In genomic region chr7:118841796-118842195, GRCm38 (mm10) we compare ENCODE assay signal across 10 mouse cellular contexts. TPM values are rescaled to one million over a fixed set of nuclear protein-coding genes. Genes with fewer than 3 reads are reported as not detected.
DNase-seq lines count a peak whose midpoint lies in the region; ATAC-seq and TF ChIP-seq lines count a peak whose summit lies in the region.
"Had no signal": no experiment of that assay in that cellular context is flagged by ENCODE, and none has a peak within 500 bp of the region (broad histone marks: within the 10 kb centered on the region; RNA-seq: fewer than 3 reads in every experiment).

No protein-coding gene starts in this region.

- TF ChIP-seq POLR2A in brain, embryonic 14.5 days (IDR thresholded peaks at IDR 0.05; ENCODE audit: borderline replicate concordance, extremely low read depth, insufficient read depth, insufficient read length, poor library complexity, severe bottlenecking) = no peak

- H3K4me1 ChIP-seq in heart, embryonic 14.5 days (ENCODE audit: control insufficient read depth in 2 of 2, insufficient read depth in 2 of 2, low read length in 2 of 2) = 0 out of 4 replicates have a peak, but pooled peaks cover 0 to 4% of the 10 kb centered on the region in 2 experiments
- no peaks in the 10 kb centered on the region for H3K4me1 ChIP-seq in heart, embryonic 11.5 days (ENCODE audit: control insufficient read depth, insufficient read depth, low read length)
- H3K4me1 ChIP-seq: intestine, embryonic 15.5 days had no signal

- H3K27ac ChIP-seq in heart, embryonic 14.5 days (replicated peaks in 1 of 2; ENCODE audit: control insufficient read depth in 1 of 2, insufficient read depth in 1 of 2, low read depth in 2 of 2, low read length in 2 of 2) = peak overlapping the region; percentile 8 to 15; a peak in 1 of 4 replicates
- no peak overlapping the region for H3K27ac ChIP-seq in heart, embryonic 11.5 days (ENCODE audit: low read depth, low read length)
- H3K27ac ChIP-seq: intestine, embryonic 15.5 days had no signal

- peak; percentile 39 for DNase-seq in right cerebral cortex, adult 18-20 months
- DNase-seq in right cerebral cortex, postnatal 10 days (ENCODE audit: low spot score in 2 of 2) = no peak
- peak; percentile 54 for DNase-seq in brain, embryonic 14.5 days (ENCODE audit: low read depth)
- peak; percentile 31 for DNase-seq in telencephalon, adult 2 months (ENCODE audit: low read depth, low spot score)
- DNase-seq in spleen, postnatal 36 days (ENCODE audit: low spot score in 2 of 2) = no peak
- no peak for DNase-seq in right cerebral cortex, postnatal 14 days

- no peaks in the 10 kb centered on the region for H3K9me3 ChIP-seq in heart, embryonic 14.5 days (ENCODE audit: control insufficient read depth, low read length)
- no peaks in the 10 kb centered on the region for H3K9me3 ChIP-seq in heart, embryonic 11.5 days (replicated peaks; ENCODE audit: control insufficient read depth, low read length)
- H3K9me3 ChIP-seq: intestine, embryonic 15.5 days had no signal

- no peak for TF ChIP-seq CTCF in brain, embryonic 14.5 days (IDR thresholded peaks at IDR 0.05; ENCODE audit: borderline replicate concordance, extremely low read depth, insufficient read depth, insufficient read length)

- H3K9ac ChIP-seq in heart, embryonic 14.5 days (ENCODE audit: low read length) = no peak overlapping the region
- no peak overlapping the region for H3K9ac ChIP-seq in heart, embryonic 11.5 days (ENCODE audit: low read depth, low read length)
- H3K9ac ChIP-seq: intestine, embryonic 15.5 days had no signal

- H3K36me3 ChIP-seq in heart, embryonic 14.5 days (ENCODE audit: control insufficient read depth, insufficient read depth, low read length) = peaks cover 99% of the 10 kb centered on the region
- peaks cover 34% of the 10 kb centered on the region for H3K36me3 ChIP-seq in heart, embryonic 11.5 days (ENCODE audit: control insufficient read depth, insufficient read depth, low read length)

- H3K4me3 ChIP-seq in heart, embryonic 14.5 days (ENCODE audit: control insufficient read depth in 1 of 2, insufficient read depth in 1 of 2, low read depth in 1 of 2, low read length in 2 of 2) = no peak overlapping the region
- H3K4me3 ChIP-seq in heart, embryonic 11.5 days (ENCODE audit: low read depth, low read length) = no peak overlapping the region
- H3K4me3 ChIP-seq: erythroblast, embryonic 14.5 days; intestine, embryonic 15.5 days had no signal

- H3K4me2 ChIP-seq in heart, embryonic 14.5 days (ENCODE audit: low read length) = no peak overlapping the region
- H3K4me2 ChIP-seq in heart, embryonic 11.5 days = no peak overlapping the region
- H3K4me2 ChIP-seq: intestine, embryonic 15.5 days had no signal

- H3K27me3 ChIP-seq in heart, embryonic 14.5 days (ENCODE audit: control insufficient read depth, insufficient read depth, low read length) = no peaks in the 10 kb centered on the region
- H3K27me3 ChIP-seq in heart, embryonic 11.5 days (ENCODE audit: control insufficient read depth, insufficient read depth, low read length) = no peaks in the 10 kb centered on the region
- H3K27me3 ChIP-seq: intestine, embryonic 15.5 days had no signal

- 46% methylated on average over 1 of the region's 1 CpGs for WGBS in heart, embryonic 14.5 days
- 48% methylated on average over 1 of the region's 1 CpGs for WGBS in heart, embryonic 11.5 days (ENCODE audit: insufficient replicate concordance)

- no peak for ATAC-seq in heart, embryonic 14.5 days (ENCODE audit: insufficient number of reproducible peaks, insufficient read depth, low FRiP score, low read depth)
- no peak for ATAC-seq in heart, embryonic 11.5 days (replicated peaks; ENCODE audit: insufficient number of reproducible peaks, low FRiP score, low TSS enrichment)
- ATAC-seq: intestine, embryonic 15.5 days had no signal

RNA-seq across cellular contexts. Expression of gene Iqck, which starts 13.8 kb away (rescaled TPM):
- polyA plus RNA-seq in heart, embryonic 14.5 days (2014; fragmentation: Nextera tagmentation; extraction: Ambion mirVana) = 0.93 and 1.1 TPM in 2 replicates
- polyA plus RNA-seq in heart, embryonic 11.5 days (2014; fragmentation: Nextera tagmentation; extraction: Ambion mirVana) = 1.00 and 1.2 TPM in 2 replicates
- 4.1 and 6.1 TPM in 2 replicates for polyA plus RNA-seq in brain, embryonic 14.5 days (2012; rRNA removed)

RNA-seq across cellular contexts. Expression of gene Knop1, which starts 14.3 kb away (rescaled TPM):
- polyA plus RNA-seq in heart, embryonic 14.5 days (2014; fragmentation: Nextera tagmentation; extraction: Ambion mirVana) = 53.5 and 55.0 TPM in 2 replicates
- polyA plus RNA-seq in heart, embryonic 11.5 days (2014; fragmentation: Nextera tagmentation; extraction: Ambion mirVana) = 65.1 and 78.1 TPM in 2 replicates
- polyA plus RNA-seq in brain, embryonic 14.5 days (2012; rRNA removed) = 33.5 and 37.0 TPM in 2 replicates

Comparison
In these comparisons a context has a peak if more than half of its experiments do, and no peak if none do; other contexts are left out.
1. DNase-seq: peak in right cerebral cortex, adult 18-20 months (single experiment), brain, embryonic 14.5 days (single experiment) and telencephalon, adult 2 months (single experiment); none in right cerebral cortex, postnatal 10 days (0 of 2), spleen, postnatal 36 days (0 of 2) and right cerebral cortex, postnatal 14 days (single experiment).